Mouse (Mus musculus): Measurements from ENCODE around the gene Pdap1.

DNA sequence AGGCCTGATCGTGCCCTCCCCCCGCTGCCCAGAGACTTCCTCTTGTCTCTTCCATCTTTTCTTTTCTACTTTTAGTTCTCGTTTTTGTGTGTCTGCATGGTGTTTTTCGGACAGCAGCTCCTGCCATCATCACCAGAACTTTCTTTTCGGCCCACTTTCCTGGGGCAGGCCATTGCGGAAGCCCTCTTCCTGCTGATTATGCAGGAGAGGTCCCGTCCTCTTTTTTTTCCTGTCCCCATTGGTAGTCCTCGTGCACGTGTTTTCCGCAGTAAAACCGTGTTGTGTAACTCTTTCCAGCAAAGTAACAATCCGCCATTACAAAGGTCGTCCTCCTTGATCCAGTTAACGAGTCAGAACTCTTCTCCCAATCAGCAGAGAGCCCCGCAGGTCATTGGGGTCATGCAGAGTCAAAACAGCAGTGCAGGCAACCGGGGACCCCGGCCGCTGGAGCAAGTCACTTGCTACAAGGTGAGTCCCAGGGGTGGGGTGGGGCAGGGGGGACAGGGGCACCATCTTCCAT, 38.5 kb upstream of the Pdap1 start:
- TF ChIP-seq CTCF (IDR thresholded peaks at IDR 0.05; ENCODE audit: extremely low read depth, insufficient read length, insufficient replicate concordance, low read depth, low read length): no peak
- no peak for TF ChIP-seq POLR2A (IDR thresholded peaks at IDR 0.05; ENCODE audit: low read depth, low read length)

Data from small intestine, adult 2 months (tissue).